Mouse (Mus musculus): Measurements from ENCODE around the gene Myo18b. TPM values are rescaled to one million over a fixed set of nuclear protein-coding genes. Genes with fewer than 3 reads are reported as not detected.

Gene Myo18b
- total RNA-seq, 1 experiment, result 2.3 TPM

- no peaks in the 10 kb centered on the region for H3K36me3 ChIP-seq (ENCODE audit: control insufficient read depth, insufficient read depth, low read length, poor library complexity, severe bottlenecking)
- TF ChIP-seq MAFK (IDR thresholded peaks at IDR 0.05; ENCODE audit: insufficient read depth, low read depth, low read length), result no peak
- TF ChIP-seq ZC3H11A (IDR thresholded peaks at IDR 0.05; ENCODE audit: borderline replicate concordance, low read depth, low read length), result no peak
- TF ChIP-seq CHD2 (IDR thresholded peaks at IDR 0.05; ENCODE audit: low read depth, low read length), result no peak
- TF ChIP-seq ZNF384 (IDR thresholded peaks at IDR 0.05; ENCODE audit: low read depth, low read length), result no peak
- no peak for TF ChIP-seq HCFC1 (IDR thresholded peaks at IDR 0.05; ENCODE audit: borderline replicate concordance, insufficient read depth, low read length)
- no peak overlapping the region for H3K4me3 ChIP-seq (ENCODE audit: insufficient read depth in 1 of 2, low read depth in 1 of 2, low read length in 2 of 2, poor library complexity in 1 of 2, severe bottlenecking in 1 of 2)
- H3K9me3 ChIP-seq (ENCODE audit: control insufficient read depth, insufficient read depth, low read depth, low read length), result no peaks in the 10 kb centered on the region
- no peaks in the 10 kb centered on the region for H3K4me1 ChIP-seq (ENCODE audit: control insufficient read depth in 2 of 2, insufficient read depth in 2 of 2, low read length in 2 of 2, poor library complexity in 1 of 2)
- no peak overlapping the region for H3K27ac ChIP-seq (ENCODE audit: insufficient read depth, low read depth, low read length, poor library complexity, severe bottlenecking)
- in situ Hi-C loops (cut with MboI; ENCODE audit: low sequenced_read_pairs in 2 of 2, unreplicated experiment in 2 of 2), result no loop called here
- no peak overlapping the region for H3K9ac ChIP-seq (ENCODE audit: insufficient read depth, low read depth, low read length, poor library complexity, severe bottlenecking)
- DNase-seq (ENCODE audit: low read depth, low spot score), result no peak
Observed at GRCm38 (mm10) chr5:112892411-112892810, 3.8 kb downstream of the Myo18b start.

GRCm38 (mm10) chr5:112888651-112889050 is 7.5 kb downstream of the Myo18b start:
- in situ Hi-C loops (cut with MboI; ENCODE audit: low sequenced_read_pairs in 2 of 2, unreplicated experiment in 2 of 2), result loop anchor here in 1 of 2 experiments (10.0 kb wide), 1 partner anchor 166 kb away; no protein-coding TSS in a partner anchor
- Histone ChIP-seq H3K36me3 (ENCODE audit: control insufficient read depth, insufficient read depth, low read length, poor library complexity, severe bottlenecking) (no peaks in the 10 kb centered on the region), H3K9ac (ENCODE audit: insufficient read depth, low read depth, low read length, poor library complexity, severe bottlenecking) (no peak overlapping the region), H3K27ac (ENCODE audit: insufficient read depth, low read depth, low read length, poor library complexity, severe bottlenecking) (no peak overlapping the region), H3K4me3 (ENCODE audit: insufficient read depth in 1 of 2, low read depth in 1 of 2, low read length in 2 of 2, poor library complexity in 1 of 2, severe bottlenecking in 1 of 2) (no peak overlapping the region), H3K4me1 (ENCODE audit: control insufficient read depth in 2 of 2, insufficient read depth in 2 of 2, low read length in 2 of 2, poor library complexity in 1 of 2) (no peaks in the 10 kb centered on the region), H3K9me3 (ENCODE audit: control insufficient read depth, insufficient read depth, low read depth, low read length) (no peaks in the 10 kb centered on the region)
- TF ChIP-seq ZNF384 (IDR thresholded peaks at IDR 0.05; ENCODE audit: low read depth, low read length) (no peak), ZC3H11A (IDR thresholded peaks at IDR 0.05; ENCODE audit: borderline replicate concordance, low read depth, low read length) (no peak), HCFC1 (IDR thresholded peaks at IDR 0.05; ENCODE audit: borderline replicate concordance, insufficient read depth, low read length) (no peak), CHD2 (IDR thresholded peaks at IDR 0.05; ENCODE audit: low read depth, low read length) (no peak), MAFK (IDR thresholded peaks at IDR 0.05; ENCODE audit: insufficient read depth, low read depth, low read length) (no peak)
- DNase-seq (ENCODE audit: low read depth, low spot score), result no peak

DNA sequence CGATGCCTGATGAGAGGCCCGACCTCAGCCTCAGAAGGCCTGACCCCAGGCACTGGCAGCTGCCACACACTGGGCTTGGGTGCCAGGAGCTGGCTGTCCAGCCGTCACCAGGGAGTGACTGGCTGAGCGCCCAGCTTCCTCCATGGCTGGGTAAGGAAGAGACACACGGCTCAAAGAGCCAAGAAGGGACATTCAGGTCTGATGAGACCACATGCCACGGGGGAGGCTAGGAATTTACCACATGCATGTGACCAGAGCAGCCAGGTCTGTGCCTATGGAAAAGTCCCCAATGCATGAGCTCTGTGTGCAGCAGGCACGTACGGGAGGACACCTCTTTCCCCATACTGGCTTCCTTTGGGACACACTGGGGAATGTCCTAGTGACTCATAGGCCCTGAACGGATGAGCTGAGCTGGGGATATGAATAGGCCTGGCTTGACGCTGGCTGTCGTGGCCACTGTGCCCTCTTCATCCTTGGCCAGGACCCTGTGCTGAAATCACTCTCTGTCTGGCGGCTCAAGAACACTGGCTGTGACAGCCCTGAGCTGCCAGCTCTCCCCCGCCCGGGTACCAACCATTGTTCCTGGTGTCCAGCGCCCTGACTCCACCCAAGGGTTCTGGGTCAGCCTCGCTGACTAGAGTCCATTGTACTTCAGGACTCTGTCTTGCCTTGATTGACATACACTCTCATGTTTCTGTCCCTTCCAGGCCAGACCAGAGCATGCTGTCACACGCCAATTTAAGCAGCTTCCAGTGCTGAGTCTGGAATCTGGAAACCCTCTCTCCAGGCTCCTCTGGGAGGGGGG is 9.3 kb downstream of the Myo18b start:
- TF ChIP-seq ZC3H11A (IDR thresholded peaks at IDR 0.05; ENCODE audit: borderline replicate concordance, low read depth, low read length), result no peak
- no peak for TF ChIP-seq MAFK (IDR thresholded peaks at IDR 0.05; ENCODE audit: insufficient read depth, low read depth, low read length)
- no peaks in the 10 kb centered on the region for H3K9me3 ChIP-seq (ENCODE audit: control insufficient read depth, insufficient read depth, low read depth, low read length)
- in situ Hi-C loops (cut with MboI; ENCODE audit: low sequenced_read_pairs in 2 of 2, unreplicated experiment in 2 of 2), result loop anchor here in 1 of 2 experiments (10.0 kb wide), 1 partner anchor 168 kb away; no protein-coding TSS in a partner anchor
- H3K9ac ChIP-seq (ENCODE audit: insufficient read depth, low read depth, low read length, poor library complexity, severe bottlenecking), result no peak overlapping the region
- H3K36me3 ChIP-seq (ENCODE audit: control insufficient read depth, insufficient read depth, low read length, poor library complexity, severe bottlenecking), result no peaks in the 10 kb centered on the region
- no peak for DNase-seq (ENCODE audit: low read depth, low spot score)
- no peak overlapping the region for H3K27ac ChIP-seq (ENCODE audit: insufficient read depth, low read depth, low read length, poor library complexity, severe bottlenecking)
- no peak overlapping the region for H3K4me3 ChIP-seq (ENCODE audit: insufficient read depth in 1 of 2, low read depth in 1 of 2, low read length in 2 of 2, poor library complexity in 1 of 2, severe bottlenecking in 1 of 2)
- H3K4me1 ChIP-seq (ENCODE audit: control insufficient read depth in 2 of 2, insufficient read depth in 2 of 2, low read length in 2 of 2, poor library complexity in 1 of 2), result no peaks in the 10 kb centered on the region

DNA sequence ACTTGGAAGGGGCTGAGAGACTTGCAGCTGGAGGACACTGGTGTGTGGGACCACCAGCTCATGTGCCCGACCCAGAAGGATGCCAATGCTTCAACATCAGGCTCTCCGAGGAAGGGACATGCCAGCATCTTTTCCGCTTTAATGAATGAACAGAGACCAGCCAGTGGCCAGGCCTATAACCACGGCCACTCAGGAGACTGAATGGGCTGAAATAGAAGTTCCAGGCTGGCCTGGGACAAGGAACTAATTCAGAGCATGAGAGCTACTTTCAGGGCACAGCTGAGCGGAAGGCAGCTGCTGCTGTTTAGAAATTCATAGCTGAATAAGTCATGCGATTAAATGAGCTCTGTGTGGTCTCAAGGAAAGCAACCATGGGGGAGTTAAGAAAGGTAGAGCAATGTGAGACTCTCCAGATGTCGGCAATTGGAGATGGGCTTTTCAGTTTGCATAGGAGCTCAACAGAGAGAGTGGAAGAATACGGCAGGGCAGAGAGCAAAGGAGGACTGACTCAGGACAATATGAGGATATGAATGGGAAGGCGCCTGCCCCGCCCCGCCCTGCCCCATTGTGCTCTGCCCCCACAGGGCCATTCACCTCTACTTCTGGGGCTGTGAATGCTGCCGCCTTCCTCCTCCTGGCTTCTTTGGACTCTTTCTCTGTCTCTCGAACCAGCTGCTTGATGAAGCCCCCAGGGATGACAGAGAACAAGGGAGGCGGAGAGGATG is 18.6 kb downstream of the Myo18b start:
- no peak for DNase-seq (ENCODE audit: low read depth, low spot score)
- TF ChIP-seq ZC3H11A (IDR thresholded peaks at IDR 0.05; ENCODE audit: borderline replicate concordance, low read depth, low read length), result no peak
- no peak for TF ChIP-seq ZNF384 (IDR thresholded peaks at IDR 0.05; ENCODE audit: low read depth, low read length)
- no peak for TF ChIP-seq CHD2 (IDR thresholded peaks at IDR 0.05; ENCODE audit: low read depth, low read length)
- TF ChIP-seq MAFK (IDR thresholded peaks at IDR 0.05; ENCODE audit: insufficient read depth, low read depth, low read length), result no peak
- no peak for TF ChIP-seq HCFC1 (IDR thresholded peaks at IDR 0.05; ENCODE audit: borderline replicate concordance, insufficient read depth, low read length)
- Histone ChIP-seq H3K4me1 (ENCODE audit: control insufficient read depth in 2 of 2, insufficient read depth in 2 of 2, low read length in 2 of 2, poor library complexity in 1 of 2) (no peaks in the 10 kb centered on the region), H3K9me3 (ENCODE audit: control insufficient read depth, insufficient read depth, low read depth, low read length) (no peaks in the 10 kb centered on the region), H3K4me3 (ENCODE audit: insufficient read depth in 1 of 2, low read depth in 1 of 2, low read length in 2 of 2, poor library complexity in 1 of 2, severe bottlenecking in 1 of 2) (no peak overlapping the region), H3K9ac (ENCODE audit: insufficient read depth, low read depth, low read length, poor library complexity, severe bottlenecking) (no peak overlapping the region), H3K36me3 (ENCODE audit: control insufficient read depth, insufficient read depth, low read length, poor library complexity, severe bottlenecking) (no peaks in the 10 kb centered on the region), H3K27ac (ENCODE audit: insufficient read depth, low read depth, low read length, poor library complexity, severe bottlenecking) (no peak overlapping the region)
- in situ Hi-C loops (cut with MboI; ENCODE audit: low sequenced_read_pairs in 2 of 2, unreplicated experiment in 2 of 2), result no loop called here

Data from ES-E14 (cell line).